Mouse (Mus musculus) ES-Bruce4 (cell line): ENCODE measurements around the gene Mecom.

Experiments used
- CTCF ChIP-seq: IDR thresholded peaks from one replicate; pipeline ENCODE4 v1.8.1; 2011; ENCODE audit warnings: low read depth, low read length
- EP300 ChIP-seq: IDR thresholded peaks from 2 replicates; pipeline ENCODE4 v1.6.1; 2011; ENCODE audit warnings: low read depth, low read length; ENCODE audit not compliant: insufficient read depth
- POLR2A ChIP-seq: IDR thresholded peaks from one replicate; pipeline ENCODE4 v1.8.1; 2011; ENCODE audit warnings: low read length; ENCODE audit not compliant: insufficient read depth

- TF ChIP-seq CTCF (no peak), POLR2A (no peak), EP300 (no peak)
Observed at GRCm38 (mm10) chr3:30332337-30332736, 215.5 kb downstream of the Mecom start.
